Mouse (Mus musculus): ENCODE data around the gene Scn4a.

- TF ChIP-seq POLR2A (IDR thresholded peaks at IDR 0.05; ENCODE audit: borderline replicate concordance, insufficient read depth, low read length) (no peak), CTCF (IDR thresholded peaks at IDR 0.05; ENCODE audit: borderline replicate concordance, insufficient read depth, low read depth, low read length) (no peak)
These were observed 19.0 kb downstream of the Scn4a start for GRCm38 (mm10) chr11:106334066-106334465.

All from cerebellum, adult 2 months (tissue).